Mouse (Mus musculus) embryonic fibroblast, embryonic 13.5 days (primary cell): Measurements from ENCODE around the gene Psma3.
A peak's percentile ranks its signal among the peaks of the same experiment; 100 is the strongest.

Source experiments
- CTCF ChIP-seq: IDR thresholded peaks from 2 replicates; pipeline ENCODE4 v1.5.1; 2011; ENCODE audit warnings: mild to moderate bottlenecking, control low read depth, low read length, moderate library complexity, borderline replicate concordance; ENCODE audit not compliant: insufficient read depth
- POLR2A ChIP-seq: IDR thresholded peaks from 2 replicates; pipeline ENCODE4 v1.6.1; 2011; ENCODE audit warnings: low read depth, mild to moderate bottlenecking, control low read depth, low read length, moderate library complexity

GRCm38 (mm10) chr12:70937571-70938384, 36.6 kb upstream of the Psma3 start, which contains the start of gene Actr10:
- TF ChIP-seq POLR2A (peak; percentile 92), CTCF (no peak)
